Comparison of ENCODE assay signal across 9 mouse cellular contexts in genomic region chr5:91739433-91740158, GRCm38 (mm10).
A peak's percentile ranks its signal among the peaks of the same experiment; 100 is the strongest.
DNase-seq lines count a peak whose midpoint lies in the region; ATAC-seq and TF ChIP-seq lines count a peak whose summit lies in the region.
"Had no signal": no experiment of that assay in that cellular context is flagged by ENCODE, and none has a peak within 500 bp of the region (broad histone marks: within the 10 kb centered on the region; RNA-seq: fewer than 3 reads in every experiment).

No protein-coding gene starts in this region.

- 0 out of 2 replicates have a peak overlapping the region, but pooled peaks have one; percentile 17 for H3K27ac ChIP-seq in intestine, embryonic 14.5 days (ENCODE audit: low read depth)
- H3K27ac ChIP-seq in intestine, postnatal 0 days (ENCODE audit: low read depth, low read length): no peak overlapping the region
- peak overlapping the region; percentile 55; the same call in 1 of the 2 replicates for H3K27ac ChIP-seq in stomach, embryonic 14.5 days (ENCODE audit: low read length)
- H3K27ac ChIP-seq in gastrocnemius, adult 2 months: no peak overlapping the region

- H3K4me1 ChIP-seq in intestine, embryonic 14.5 days (replicated peaks; ENCODE audit: control insufficient read depth, insufficient read depth, low read length): peaks cover 18% of the 10 kb centered on the region
- H3K4me1 ChIP-seq in intestine, postnatal 0 days (replicated peaks; ENCODE audit: control insufficient read depth, insufficient read depth, low read length): no peaks in the 10 kb centered on the region
- no peaks in the 10 kb centered on the region for H3K4me1 ChIP-seq in stomach, embryonic 14.5 days (ENCODE audit: control insufficient read depth, insufficient read depth, low read length)

- no peaks in the 10 kb centered on the region for H3K27me3 ChIP-seq in intestine, embryonic 14.5 days (replicated peaks; ENCODE audit: control insufficient read depth, insufficient read depth, low read length)
- H3K27me3 ChIP-seq in intestine, postnatal 0 days (replicated peaks; ENCODE audit: control insufficient read depth, insufficient read depth, low read length): no peaks in the 10 kb centered on the region
- no peaks in the 10 kb centered on the region for H3K27me3 ChIP-seq in stomach, embryonic 14.5 days (ENCODE audit: control insufficient read depth, insufficient read depth, low read length)

- DNase-seq in intestine, embryonic 14.5 days (ENCODE audit: low spot score): peak; percentile 72
- peak; percentile 28 to 42 for DNase-seq in frontal cortex, postnatal 10 days (ENCODE audit: low spot score in 2 of 2)
- DNase-seq in kidney, adult 9 months: peak; percentile 30
- peak; percentile 51 for DNase-seq in left cerebral cortex, postnatal 4 days
- DNase-seq in gastrocnemius, adult 2 months: no peak
- DNase-seq in adrenal gland, adult (ENCODE audit: inconsistent age in 2 of 2, low spot score in 1 of 2): no peak

- no peak for TF ChIP-seq CTCF in intestine, postnatal 0 days (IDR thresholded peaks at IDR 0.05; ENCODE audit: low read depth)
- TF ChIP-seq CTCF in gastrocnemius, adult 2 months (IDR thresholded peaks at IDR 0.05): no peak

- H3K4me3 ChIP-seq in intestine, embryonic 14.5 days (ENCODE audit: low read depth, low read length): no peak overlapping the region
- no peak overlapping the region for H3K4me3 ChIP-seq in intestine, postnatal 0 days (ENCODE audit: low read depth, low read length)
- H3K4me3 ChIP-seq in stomach, embryonic 14.5 days (ENCODE audit: low read depth, low read length): no peak overlapping the region
- no peak overlapping the region for H3K4me3 ChIP-seq in gastrocnemius, adult 2 months
- H3K4me3 ChIP-seq: erythroblast, embryonic 14.5 days had no signal

- no peaks in the 10 kb centered on the region for H3K36me3 ChIP-seq in intestine, embryonic 14.5 days (ENCODE audit: control insufficient read depth, insufficient read depth, low read length)
- no peaks in the 10 kb centered on the region for H3K36me3 ChIP-seq in intestine, postnatal 0 days (ENCODE audit: control insufficient read depth, insufficient read depth)
- no peaks in the 10 kb centered on the region for H3K36me3 ChIP-seq in stomach, embryonic 14.5 days (ENCODE audit: control insufficient read depth, insufficient read depth, low read length)

- 15% methylated on average over 16 of the region's 16 CpGs for WGBS in intestine, embryonic 14.5 days
- 26% methylated on average over 16 of the region's 16 CpGs for WGBS in intestine, postnatal 0 days
- 13% methylated on average over 16 of the region's 16 CpGs for WGBS in stomach, embryonic 14.5 days

- intact Hi-C loops in left cerebral cortex, postnatal 4 days (cut with DNase I): no loop called here
- intact Hi-C loops in gastrocnemius, adult 2 months (cut with DNase I): no loop called here

- no peaks in the 10 kb centered on the region for H3K9me3 ChIP-seq in intestine, embryonic 14.5 days (ENCODE audit: control insufficient read depth, low read length)
- no peaks in the 10 kb centered on the region for H3K9me3 ChIP-seq in intestine, postnatal 0 days (ENCODE audit: control insufficient read depth)
- no peaks in the 10 kb centered on the region for H3K9me3 ChIP-seq in stomach, embryonic 14.5 days (ENCODE audit: control insufficient read depth, low read depth, low read length)

- H3K4me2 ChIP-seq in intestine, embryonic 14.5 days (ENCODE audit: low read length): 0 out of 2 replicates have a peak overlapping the region, but pooled peaks have one; percentile 7
- no peak overlapping the region for H3K4me2 ChIP-seq in intestine, postnatal 0 days (replicated peaks; ENCODE audit: low read depth)
- 0 out of 2 replicates have a peak overlapping the region, but pooled peaks have one; percentile 3 for H3K4me2 ChIP-seq in stomach, embryonic 14.5 days (replicated peaks; ENCODE audit: low read depth, low read length)

- no peak overlapping the region for H3K9ac ChIP-seq in intestine, embryonic 14.5 days (ENCODE audit: low read length)
- no peak overlapping the region for H3K9ac ChIP-seq in intestine, postnatal 0 days (ENCODE audit: low read depth, low read length)
- no peak overlapping the region for H3K9ac ChIP-seq in stomach, embryonic 14.5 days (replicated peaks; ENCODE audit: low read depth, low read length)

- ATAC-seq in intestine, embryonic 14.5 days (replicated peaks; ENCODE audit: low FRiP score, low TSS enrichment, low read depth): peak; percentile 82
- no peak for ATAC-seq in intestine, postnatal 0 days
- ATAC-seq in stomach, embryonic 14.5 days (ENCODE audit: insufficient number of reproducible peaks, insufficient read depth, low FRiP score, low read depth): peak; percentile 81

Comparison
In these comparisons a context has a peak if more than half of its experiments do, and no peak if none do; other contexts are left out.
1. H3K27ac ChIP-seq: peak in intestine, embryonic 14.5 days (single experiment) and stomach, embryonic 14.5 days (single experiment); none in intestine, postnatal 0 days (single experiment) and gastrocnemius, adult 2 months (single experiment).
2. DNase-seq: peak in intestine, embryonic 14.5 days (single experiment), frontal cortex, postnatal 10 days (2 of 2), kidney, adult 9 months (single experiment) and left cerebral cortex, postnatal 4 days (single experiment); none in gastrocnemius, adult 2 months (single experiment) and adrenal gland, adult (0 of 2).